Mouse (Mus musculus): ENCODE results near the gene Csf2.

DNA sequence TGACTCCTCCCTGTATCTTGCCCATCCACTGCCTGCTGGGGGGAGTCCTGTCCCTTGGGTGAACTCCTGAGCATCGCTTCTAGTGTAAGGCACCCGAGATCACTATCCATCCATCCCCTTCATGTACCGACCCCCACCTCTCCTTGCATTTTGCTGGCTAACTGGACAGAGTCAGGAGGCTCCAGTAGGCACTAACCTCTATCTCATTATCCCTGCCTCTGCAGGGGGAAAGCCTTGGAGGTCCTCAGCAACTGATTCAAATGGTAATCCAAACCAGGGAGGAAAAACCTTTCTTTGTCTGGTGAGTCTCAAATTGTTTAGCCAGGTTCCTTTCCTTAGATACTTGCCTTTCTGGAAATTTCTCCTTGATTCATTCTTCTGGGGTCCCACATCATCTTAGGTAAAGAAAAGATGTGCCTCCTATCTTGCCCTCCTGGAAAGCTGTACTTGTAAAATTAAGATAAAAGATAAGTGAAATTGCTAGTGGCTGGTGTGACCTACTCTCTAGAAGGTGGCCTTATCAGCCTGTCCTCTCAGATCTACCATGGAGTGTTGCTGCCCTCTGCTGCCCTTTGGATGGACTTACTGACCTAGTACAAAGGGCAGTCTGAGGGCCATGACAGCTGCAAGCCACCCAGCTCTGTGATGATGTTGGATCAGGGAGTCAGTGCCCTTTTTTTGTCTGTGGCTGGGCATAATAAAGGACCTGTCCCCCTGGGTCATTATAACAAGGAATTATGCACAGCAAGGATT lies 7.3 kb upstream of the Csf2 start:
- no peak for TF ChIP-seq POLR2A (IDR thresholded peaks at IDR 0.05; ENCODE audit: borderline replicate concordance, extremely low read depth, insufficient read depth, insufficient read length, poor library complexity, severe bottlenecking)
- peak; percentile 70; the same call in 1 of the 2 replicates for TF ChIP-seq CTCF (IDR thresholded peaks at IDR 0.05; ENCODE audit: borderline replicate concordance, extremely low read depth, insufficient read depth, insufficient read length)
